Mouse (Mus musculus) gastrocnemius, postnatal 36 days (tissue): Measurements from ENCODE around the gene Gmds. TPM values are rescaled to one million over a fixed set of nuclear protein-coding genes. Genes with fewer than 3 reads are reported as not detected.

Experiments used
- DNase-seq, 2 experiments: peaks; one replicate each; pipeline ENCODE4 v3.0.0; 2022
- intact Hi-C: fragments of 180-260 bp; cut with DNase I; formaldehyde crosslinking; loops from one replicate; pipeline ENCODE4 v1.15.1; 2025
- total RNA-seq, 2 experiments: library from RNA; stranded (reverse); gene quantifications; 2 replicates each; pipeline ENCODE4 v1.2.3; 2021

The Gmds gene
- total RNA-seq, 2 experiments from 2014 or later = 1.2 to 1.6 TPM

DNA sequence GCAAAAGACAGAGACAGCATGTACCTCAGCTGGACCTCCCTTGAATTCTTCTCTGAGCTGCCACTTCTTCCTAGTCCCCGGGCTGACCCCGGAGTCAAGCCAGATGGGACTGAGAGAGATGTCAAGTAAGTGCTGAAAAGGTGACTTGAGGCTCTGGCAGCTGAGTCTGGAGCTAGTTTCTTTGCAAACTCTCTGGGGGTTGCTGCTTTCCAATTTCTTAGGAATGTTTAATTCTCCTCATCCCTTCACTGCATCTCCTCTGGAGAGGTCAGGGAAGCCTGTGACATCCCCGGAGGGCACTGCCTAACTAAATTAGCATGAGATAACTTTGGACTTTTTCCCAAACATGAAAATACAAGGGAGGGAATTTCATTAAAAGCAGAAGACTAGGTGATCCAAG lies 378.0 kb downstream of the Gmds start:
- intact Hi-C loops = no loop called here
- DNase-seq = no peak

DNA sequence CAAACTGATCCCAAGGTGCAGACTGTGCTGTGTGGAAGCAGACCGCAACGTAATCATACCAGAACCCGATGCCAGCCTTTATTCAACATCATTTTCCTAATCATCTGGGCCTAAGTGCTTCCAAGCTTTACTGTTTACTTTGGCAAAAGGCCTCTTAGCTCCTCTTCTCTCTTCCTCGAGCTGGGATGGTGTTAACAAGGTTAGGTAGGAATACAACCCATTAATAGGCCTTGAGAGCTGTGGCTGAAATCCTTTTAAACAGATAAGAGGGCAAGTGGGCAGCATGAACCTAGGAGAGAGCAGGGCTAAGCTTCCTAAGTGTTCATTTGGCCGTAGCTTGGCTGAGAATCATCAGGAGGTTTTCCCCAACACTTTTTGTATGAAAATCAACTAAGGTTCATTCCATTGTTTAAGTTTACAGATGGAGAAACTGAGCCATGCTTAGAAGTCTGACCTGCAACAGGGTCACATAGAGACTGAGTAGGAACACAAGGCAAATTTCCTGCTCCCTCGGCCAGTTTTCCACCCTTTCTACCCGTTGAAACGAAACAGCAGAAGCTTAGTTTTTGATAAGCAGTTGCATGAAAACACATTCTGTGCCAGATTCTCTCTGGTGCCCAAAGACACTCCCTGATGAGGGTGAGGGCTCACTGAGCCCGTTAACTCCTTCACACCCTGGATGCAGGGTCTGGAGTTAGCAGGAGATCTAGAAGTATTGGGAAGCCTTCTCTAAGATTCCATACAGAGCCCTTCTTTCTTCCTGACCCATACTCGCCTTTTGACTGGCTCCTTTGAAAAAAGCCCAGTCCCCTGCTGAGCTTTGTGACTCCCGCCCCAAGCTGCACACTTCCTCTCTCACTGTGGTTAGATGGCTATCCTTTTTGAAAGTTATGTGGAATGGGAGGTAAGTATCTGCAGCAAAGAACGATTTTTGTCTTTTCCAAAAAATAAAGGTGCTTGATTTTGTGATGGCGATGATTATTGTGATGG lies 379.9 kb downstream of the Gmds start:
- no peak for DNase-seq
- intact Hi-C loops = no loop called here

DNA sequence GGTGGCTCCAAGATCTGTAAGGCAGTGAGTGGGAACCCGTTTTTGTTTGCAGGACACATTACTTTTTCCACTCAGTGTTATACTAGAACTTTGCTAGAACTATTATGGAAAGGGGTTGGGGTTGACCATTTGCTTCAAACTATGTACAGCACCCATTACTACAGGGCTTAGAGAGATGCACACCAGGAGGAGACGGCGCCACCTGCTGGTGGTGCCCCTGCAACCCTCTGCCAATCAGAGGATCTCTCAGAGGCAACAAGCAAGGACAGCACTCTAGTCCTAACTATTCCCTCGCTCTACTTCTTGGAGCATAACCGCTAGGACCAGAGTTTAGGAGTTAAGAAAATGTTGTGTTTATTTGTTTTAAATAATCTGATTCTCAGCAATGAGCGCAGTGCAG lies 382.0 kb downstream of the Gmds start:
- intact Hi-C loops = loop anchor here (2.0 kb wide), 1 partner anchor 156 kb away; no protein-coding TSS in a partner anchor
- DNase-seq = peak; percentile 28 to 29

DNA sequence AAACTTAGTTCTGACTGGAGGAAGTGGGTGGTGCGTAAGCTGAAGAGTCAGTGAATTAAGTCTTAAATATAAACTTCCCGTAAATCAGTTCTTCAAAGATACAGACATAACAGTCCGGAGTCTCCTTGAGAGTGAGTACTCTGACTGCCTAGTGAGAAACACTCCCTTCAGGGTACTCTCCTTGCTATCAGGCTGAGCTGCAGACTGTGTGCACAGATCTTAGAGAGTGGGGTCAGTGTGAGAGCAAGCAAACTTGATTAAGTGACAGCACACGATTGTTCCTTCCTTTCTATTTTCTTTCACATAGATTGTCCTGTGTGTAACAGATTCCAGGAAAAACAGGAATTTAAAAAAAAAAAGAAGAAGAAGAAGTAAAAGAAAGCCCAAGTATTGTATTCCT lies 382.4 kb downstream of the Gmds start:
- intact Hi-C loops = loop anchor here (2.0 kb wide), 1 partner anchor 155 kb away; no protein-coding TSS in a partner anchor
- no peak for DNase-seq

DNA sequence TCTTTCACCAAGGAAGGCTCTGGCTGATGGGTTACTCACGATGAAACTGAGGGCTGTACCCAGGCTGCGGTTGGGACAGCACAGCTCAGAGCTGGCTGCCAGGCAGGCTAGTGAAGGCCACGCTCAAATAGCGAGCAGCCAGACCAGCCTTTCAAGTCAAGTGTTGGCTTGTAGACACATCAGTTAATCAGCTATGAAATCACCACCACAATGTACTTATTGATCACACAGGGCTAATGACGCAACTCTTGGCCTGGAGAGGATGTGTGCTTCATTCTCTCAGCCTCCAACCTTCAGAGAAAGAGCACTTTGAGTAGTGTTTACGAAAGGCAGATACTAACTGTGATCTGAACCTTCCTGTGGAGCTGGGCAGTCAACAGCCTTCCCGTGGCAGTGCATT lies 383.4 kb downstream of the Gmds start:
- DNase-seq = no peak
- intact Hi-C loops = no loop called here

DNA sequence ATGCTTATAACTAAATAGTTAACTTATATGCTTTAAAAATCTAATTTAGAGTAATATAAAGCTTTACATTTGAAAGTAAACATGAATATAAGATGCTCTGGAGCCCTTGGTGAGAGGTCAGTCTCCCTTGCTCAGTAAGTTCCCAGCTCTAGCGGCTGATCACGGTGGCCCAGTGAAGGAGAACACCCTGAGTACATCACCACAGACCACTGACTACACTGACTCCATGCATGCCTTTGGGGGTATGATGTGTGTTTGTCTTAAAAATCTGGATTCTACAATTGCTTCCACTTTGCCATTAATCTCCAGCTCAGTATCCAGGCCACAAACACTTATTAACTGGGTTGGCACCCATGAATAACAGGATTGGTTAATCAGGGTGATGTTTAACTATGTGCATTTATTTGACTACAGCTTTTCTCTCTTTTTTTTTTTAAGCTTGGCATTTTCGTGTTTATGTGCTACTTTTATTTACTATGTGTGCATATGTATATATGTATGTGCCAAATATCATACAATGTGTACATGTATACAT lies 393.8 kb downstream of the Gmds start:
- intact Hi-C loops = no loop called here

DNA sequence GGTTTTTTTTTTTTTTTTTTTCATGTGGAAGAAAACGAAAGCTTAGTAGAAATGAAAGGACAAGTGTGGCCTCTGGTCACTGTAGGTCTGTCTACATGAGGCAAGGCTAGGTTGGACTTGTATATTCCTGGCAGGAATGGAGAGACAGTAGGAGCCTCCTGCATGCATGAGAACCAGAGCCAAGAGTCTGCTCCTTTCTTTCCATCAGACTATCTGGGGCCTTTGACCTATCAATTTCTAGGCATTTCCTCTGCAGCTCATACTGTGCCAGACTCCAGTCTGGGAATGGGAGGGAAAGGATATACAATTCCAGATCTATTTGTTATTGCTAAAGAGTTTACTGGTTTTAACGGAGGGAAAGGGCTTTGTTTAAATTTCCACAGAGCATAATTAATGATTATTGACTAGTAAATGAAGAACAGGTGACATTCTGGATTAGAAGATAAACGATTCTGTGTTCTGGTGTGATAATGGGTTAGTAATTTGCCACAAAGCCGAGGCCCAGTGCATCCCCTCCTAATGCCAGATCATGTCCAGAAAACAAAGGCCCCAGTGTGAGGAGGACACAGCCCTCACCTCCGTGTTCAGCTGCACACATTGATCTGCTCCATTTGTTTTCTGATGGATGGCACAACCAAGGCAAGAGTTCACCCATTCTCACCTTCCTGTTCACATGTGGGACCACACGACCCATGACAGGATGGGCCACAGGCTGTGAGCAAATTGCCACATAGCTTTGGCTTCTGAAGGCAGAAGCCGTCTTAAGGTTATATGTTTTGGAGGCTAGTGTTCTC lies 394.9 kb downstream of the Gmds start:
- DNase-seq = no peak
- intact Hi-C loops = no loop called here

More for the DNA sequence above, 393.8 kb downstream of the Gmds start:
- DNase-seq = no peak

DNA sequence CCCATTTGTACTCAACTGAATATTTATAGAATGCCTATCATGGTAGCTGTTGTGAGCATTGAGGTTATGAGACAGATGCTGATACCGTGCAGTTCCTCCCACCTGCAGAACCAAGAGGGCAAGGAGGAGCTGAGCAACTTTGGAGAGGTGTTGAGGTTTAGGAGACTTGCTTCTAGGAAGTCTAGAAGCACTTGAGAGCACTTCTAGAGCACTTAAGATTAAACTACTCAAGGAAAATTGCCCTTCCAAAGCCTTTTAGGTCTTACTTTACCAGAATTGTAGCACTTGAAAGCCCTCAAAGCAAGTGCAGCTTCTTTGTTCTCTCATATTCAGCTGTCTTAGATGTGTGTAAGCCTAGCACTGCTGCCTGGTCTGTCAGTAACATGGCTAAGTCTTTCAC lies 409.2 kb downstream of the Gmds start:
- intact Hi-C loops = no loop called here
- no peak for DNase-seq

DNA sequence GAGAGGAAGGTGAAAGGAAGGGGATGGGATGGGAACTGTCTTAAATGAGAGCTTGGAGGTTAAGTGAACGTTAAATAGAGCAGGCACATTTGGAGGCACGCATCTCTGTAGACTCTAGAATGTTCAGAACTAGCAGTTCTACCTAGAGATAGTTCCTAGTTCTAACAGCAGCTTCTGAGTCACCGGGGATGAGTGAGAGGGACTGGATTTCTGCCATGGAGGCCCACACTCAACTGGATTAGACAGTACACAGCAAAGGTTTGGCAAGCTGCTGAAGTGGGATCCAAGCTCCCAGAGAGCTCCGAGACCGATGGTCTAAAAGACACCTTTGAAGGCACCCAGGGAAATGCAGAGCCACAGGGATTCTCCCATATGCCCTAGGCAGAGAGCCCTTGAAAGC lies 411.9 kb downstream of the Gmds start:
- no peak for DNase-seq
- intact Hi-C loops = no loop called here

DNA sequence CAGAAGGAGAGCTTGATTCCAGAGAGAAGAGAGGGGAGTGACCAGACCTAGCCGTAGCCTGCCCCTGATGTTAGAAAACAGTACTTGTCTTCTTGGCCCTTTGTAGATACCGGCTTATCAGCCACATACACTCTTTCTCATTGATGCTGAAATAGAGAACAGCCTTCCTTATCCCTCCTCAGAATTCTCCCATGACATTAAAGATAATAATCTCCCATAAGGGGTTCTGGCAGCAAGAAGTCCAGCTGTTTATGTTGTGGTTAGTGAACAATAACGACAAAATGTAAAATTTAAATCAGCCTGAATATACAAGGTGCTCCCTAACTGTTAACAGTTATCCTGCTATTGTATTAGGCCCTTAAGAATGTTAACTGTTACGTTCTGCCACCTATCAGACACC lies 414.0 kb downstream of the Gmds start:
- intact Hi-C loops = no loop called here
- DNase-seq = no peak

DNA sequence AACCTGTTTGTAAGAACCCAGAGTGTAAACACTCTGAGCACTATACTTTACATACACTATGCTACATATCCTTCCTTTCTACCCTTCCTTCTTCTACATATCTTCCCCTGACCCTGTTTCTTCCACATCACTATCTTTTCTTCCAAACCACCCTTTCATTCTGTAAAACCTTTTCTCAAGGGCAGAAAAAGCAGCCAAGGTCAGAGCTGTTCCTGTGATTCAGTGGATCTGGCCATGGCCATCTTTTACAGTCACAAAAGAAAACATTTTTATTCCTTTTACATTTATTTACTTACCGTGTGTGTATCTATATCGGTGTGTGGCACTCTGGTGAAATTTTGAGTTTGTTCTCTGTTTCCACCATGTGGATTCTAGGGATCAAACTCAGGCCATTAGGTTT lies 418.8 kb downstream of the Gmds start:
- DNase-seq = no peak
- intact Hi-C loops = no loop called here

DNA sequence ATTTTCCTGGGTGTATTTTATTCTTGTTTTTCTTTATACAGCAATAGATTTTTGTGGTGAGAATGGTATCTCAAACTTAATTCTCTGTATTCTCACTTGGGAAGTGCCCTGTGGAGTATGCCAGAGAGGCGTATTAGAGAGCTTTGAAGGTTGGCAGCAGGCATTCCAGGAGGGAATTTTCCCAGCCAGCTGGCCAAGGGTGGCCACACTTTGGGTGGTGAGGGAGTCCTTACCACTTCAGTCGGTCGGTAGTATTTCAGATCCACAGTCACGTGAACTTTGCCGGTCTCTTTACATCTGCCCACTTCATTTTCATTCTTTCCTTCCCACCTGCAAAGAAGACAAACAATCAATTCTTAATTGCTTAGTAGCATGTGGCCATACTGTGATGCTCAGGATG lies 421.2 kb downstream of the Gmds start:
- intact Hi-C loops = no loop called here

DNA sequence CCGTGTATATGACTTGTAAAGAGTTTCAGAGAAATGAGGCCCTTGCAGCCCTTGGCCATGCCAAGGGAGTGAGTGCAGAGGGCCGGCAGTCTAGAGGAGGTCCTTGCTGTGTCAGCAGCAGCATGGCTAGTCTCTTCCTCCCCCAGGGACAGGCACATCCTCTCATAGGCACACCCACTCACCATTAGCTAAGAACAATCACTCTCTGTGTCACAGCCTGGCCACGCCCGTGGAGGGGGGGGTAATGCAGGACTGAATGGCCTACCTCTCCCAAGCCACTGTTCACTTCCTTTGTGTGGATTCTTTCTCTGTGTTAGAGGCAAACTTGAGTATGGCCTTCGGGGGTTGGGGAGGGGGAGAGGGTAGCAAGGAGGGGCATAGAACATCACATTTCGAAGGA lies 422.8 kb downstream of the Gmds start:
- DNase-seq = no peak

More for the DNA sequence above, 421.2 kb downstream of the Gmds start:
- no peak for DNase-seq

DNA sequence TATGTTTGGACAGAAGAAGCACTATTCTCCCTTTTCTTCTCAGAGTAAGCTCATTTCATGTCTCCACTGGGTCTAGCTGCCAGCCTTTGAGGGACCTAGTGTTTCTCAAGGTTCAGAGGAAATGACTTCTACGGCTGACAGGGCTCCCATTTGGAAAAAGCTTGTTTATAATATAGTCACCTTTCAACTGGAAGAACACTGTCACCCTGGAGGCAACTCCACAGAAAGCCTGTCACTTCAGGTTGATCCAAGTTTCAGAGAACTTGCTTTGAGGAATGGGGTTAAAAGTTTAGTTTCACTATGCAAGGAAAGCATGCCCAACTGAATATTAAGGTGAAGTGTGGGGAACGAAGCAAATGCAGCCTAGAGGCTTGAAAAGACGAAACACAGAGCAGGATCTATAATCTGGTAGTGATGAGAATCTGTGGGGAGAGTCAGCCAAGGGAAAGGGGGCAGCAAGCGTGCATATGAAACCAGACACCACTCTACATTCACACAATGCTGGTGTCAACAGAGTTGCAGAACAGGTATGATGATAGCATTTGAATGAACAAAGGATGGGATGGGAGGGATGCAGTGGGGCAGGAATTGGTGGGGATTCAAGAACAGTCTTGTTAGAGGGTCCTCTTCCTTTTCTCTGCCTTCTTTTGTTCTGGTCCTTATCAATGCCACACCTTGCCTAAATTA lies 423.5 kb downstream of the Gmds start:
- intact Hi-C loops = no loop called here
- no peak for DNase-seq

More for the DNA sequence above, 422.8 kb downstream of the Gmds start:
- intact Hi-C loops = no loop called here

DNA sequence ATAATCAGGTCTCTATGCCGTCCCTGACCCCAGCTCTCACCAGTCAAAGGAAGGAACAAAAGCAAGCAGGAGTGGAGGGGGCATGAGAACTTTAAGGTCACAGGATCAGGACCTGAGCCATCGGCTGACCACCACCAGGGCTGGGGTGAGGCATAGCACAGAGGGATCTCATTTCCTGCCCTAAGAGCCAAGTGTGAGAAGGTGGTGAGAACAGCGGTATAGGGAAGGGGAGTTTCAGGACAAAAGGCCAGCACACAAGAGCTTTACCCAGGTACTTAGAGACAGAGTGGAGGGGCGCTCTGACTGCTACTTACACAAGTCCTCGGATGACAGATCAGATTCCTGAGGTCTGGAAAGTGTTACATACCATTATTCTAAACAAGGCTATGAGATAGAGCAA lies 426.6 kb downstream of the Gmds start:
- no peak for DNase-seq
- intact Hi-C loops = no loop called here

DNA sequence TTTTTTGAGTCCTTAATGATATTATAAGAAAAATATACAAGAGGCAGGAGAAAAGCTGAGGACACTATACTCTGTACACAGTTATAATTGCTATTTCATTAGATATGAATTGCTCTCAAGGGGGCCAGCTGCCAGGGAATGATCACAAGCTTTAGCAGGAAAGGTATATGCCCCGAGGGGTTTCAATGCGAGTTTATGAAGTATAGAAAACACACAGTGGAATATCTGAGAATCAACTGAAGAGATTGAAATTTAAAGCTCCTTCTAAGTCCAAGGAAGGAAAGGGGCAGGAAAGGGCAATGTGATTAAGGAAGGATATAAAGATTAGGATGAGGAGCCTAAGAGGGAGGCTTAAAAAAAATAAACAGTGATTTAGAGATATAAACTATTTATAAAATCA lies 427.2 kb downstream of the Gmds start:
- intact Hi-C loops = no loop called here
- DNase-seq = no peak

DNA sequence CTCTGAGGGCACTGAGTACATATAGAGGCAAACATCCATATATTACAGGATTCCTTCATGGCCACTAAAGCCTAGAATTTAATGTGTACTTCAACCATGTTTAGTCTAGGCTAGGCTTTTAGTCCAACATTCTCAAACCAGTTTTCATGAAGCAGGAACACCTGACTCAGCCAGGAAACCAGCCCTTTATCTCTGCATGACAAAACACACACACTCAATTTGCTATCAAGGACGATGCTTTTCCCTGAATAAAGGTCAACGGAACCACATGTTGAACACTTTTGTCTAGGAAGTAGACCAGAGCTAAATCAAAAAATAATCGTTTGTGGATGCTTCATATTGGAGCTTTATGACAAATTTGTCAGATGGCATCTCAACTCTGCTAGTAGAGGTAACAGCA lies 429.5 kb downstream of the Gmds start:
- intact Hi-C loops = no loop called here
- DNase-seq = no peak

DNA sequence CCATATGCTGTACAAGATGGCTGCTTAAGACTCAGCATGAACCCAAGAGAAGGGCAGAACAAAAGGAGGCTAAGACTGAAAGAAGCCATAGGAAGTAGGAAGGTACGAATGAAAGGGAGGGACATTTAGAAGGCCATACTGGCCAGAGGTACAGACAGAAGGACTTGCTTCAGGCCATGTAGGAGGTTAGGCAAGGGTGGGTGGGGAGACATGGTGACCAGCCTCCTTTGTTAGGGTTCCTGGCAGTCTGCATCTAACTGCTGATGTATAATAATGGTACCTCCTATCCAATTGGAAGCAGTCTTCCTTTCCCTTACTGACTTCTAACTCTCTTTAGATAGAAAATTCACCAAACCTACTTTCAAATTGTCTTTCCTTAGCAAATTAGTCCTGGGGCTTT lies 432.0 kb downstream of the Gmds start:
- intact Hi-C loops = no loop called here
- DNase-seq = no peak

DNA sequence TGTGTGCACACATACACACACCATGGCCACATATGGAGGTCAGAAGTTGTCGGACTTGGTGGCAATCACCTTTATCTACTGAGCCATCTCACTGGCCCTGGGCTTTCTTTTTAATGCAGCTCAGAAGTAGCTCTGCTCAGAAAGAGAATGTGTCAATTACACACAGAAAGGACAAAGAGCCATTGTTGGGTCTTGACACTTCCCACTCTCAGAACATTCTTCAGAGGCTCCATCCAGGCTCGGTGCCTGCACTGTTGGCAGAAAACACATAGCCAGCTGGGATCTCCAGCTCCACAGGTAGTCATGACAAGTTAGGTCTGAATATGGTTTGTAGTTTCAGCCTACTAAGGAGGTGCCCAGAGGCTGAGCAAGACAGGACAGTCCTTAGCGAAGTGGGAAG lies 438.3 kb downstream of the Gmds start:
- intact Hi-C loops = no loop called here
- no peak for DNase-seq

DNA sequence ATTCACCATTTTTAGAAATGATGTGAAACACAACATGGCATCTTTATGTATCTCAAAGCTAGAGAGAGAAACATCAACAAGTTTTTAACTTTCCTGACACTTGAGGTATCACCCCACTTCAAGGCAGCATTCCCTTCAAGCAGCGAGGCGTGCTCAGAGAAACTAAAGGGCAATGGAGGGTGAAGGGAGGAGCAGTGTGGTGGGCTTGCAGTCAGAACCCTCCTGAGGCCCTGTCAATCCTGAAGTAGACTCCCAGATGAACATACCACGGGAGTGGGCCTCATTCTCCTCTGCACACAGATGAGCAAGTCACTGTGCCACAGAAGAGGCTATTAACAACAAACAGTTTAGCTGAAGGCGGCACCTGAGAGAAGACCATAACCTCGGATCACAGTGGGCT lies 439.1 kb downstream of the Gmds start:
- DNase-seq = no peak
- intact Hi-C loops = no loop called here

DNA sequence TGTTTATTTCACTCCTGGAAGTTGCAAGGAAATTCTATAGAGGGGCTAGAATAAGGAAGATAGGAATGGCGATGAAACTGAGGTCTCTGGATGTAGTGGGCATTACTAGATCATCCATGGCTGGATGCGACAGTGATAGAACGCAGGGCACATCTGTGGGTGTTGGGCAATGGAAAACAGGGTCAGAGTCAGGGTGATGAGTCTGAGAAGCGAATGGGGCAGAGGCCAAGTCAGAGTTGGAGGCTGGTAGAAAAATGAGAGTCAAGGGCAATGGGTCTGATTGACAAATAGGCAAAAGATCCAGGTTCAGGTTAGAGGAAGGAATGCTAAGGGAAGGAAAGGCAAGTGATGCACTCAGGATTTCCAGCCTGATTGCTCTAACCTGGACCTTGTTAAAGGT lies 441.0 kb downstream of the Gmds start:
- DNase-seq = no peak
- intact Hi-C loops = no loop called here
